Mouse (Mus musculus): ENCODE results near the gene C1rb. TPM values are rescaled to one million over a fixed set of nuclear protein-coding genes. Genes with fewer than 3 reads are reported as not detected.

Gene C1rb
- total and polyA plus RNA-seq, 2 experiments from 2014 or later, result not detected

- WGBS, result 94% methylated on average over 1 of the region's 1 CpGs
Measured at GRCm38 (mm10) chr6:124582231-124582630, 12.1 kb downstream of the C1rb start.

GRCm38 (mm10) chr6:124584935-124585334, 14.8 kb downstream of the C1rb start:
- no peaks in the 10 kb centered on the region for H3K36me3 ChIP-seq (ENCODE audit: insufficient read depth)
- no peak overlapping the region for H3K9ac ChIP-seq
- no peak overlapping the region for H3K4me3 ChIP-seq (ENCODE audit: low read depth, low read length)
- H3K9me3 ChIP-seq (ENCODE audit: low read length), result no peaks in the 10 kb centered on the region
- no peaks in the 10 kb centered on the region for H3K27me3 ChIP-seq (ENCODE audit: insufficient read depth, low read length)
- H3K4me1 ChIP-seq (ENCODE audit: insufficient read depth), result no peaks in the 10 kb centered on the region
- no peak for TF ChIP-seq CTCF (IDR thresholded peaks at IDR 0.05; ENCODE audit: low read depth)
- no peak for DNase-seq
- no peak overlapping the region for H3K4me2 ChIP-seq (ENCODE audit: low read depth)
- no peak overlapping the region for H3K27ac ChIP-seq (ENCODE audit: low read depth, low read length)
- ATAC-seq, result no peak
- WGBS, result 66% methylated on average over 3 of the region's 3 CpGs

More at GRCm38 (mm10) chr6:124582231-124582630, 12.1 kb downstream of the C1rb start:
- DNase-seq, result no peak
- no peak for ATAC-seq
- Histone ChIP-seq H3K9ac (no peak overlapping the region), H3K27me3 (ENCODE audit: insufficient read depth, low read length) (no peaks in the 10 kb centered on the region), H3K4me2 (ENCODE audit: low read depth) (no peak overlapping the region), H3K9me3 (ENCODE audit: low read length) (no peaks in the 10 kb centered on the region), H3K36me3 (ENCODE audit: insufficient read depth) (no peaks in the 10 kb centered on the region), H3K4me3 (ENCODE audit: low read depth, low read length) (no peak overlapping the region), H3K27ac (ENCODE audit: low read depth, low read length) (no peak overlapping the region), H3K4me1 (ENCODE audit: insufficient read depth) (no peaks in the 10 kb centered on the region)
- TF ChIP-seq CTCF (IDR thresholded peaks at IDR 0.05; ENCODE audit: low read depth), result no peak

- no peaks in the 10 kb centered on the region for H3K36me3 ChIP-seq (ENCODE audit: insufficient read depth)
- H3K4me2 ChIP-seq (ENCODE audit: low read depth), result no peak overlapping the region
- no peak overlapping the region for H3K4me3 ChIP-seq (ENCODE audit: low read depth, low read length)
- no peaks in the 10 kb centered on the region for H3K9me3 ChIP-seq (ENCODE audit: low read length)
- no peak for TF ChIP-seq CTCF (IDR thresholded peaks at IDR 0.05; ENCODE audit: low read depth)
- WGBS, result 76% methylated on average over 3 of the region's 3 CpGs
- H3K27ac ChIP-seq (ENCODE audit: low read depth, low read length), result no peak overlapping the region
- no peak for DNase-seq
- no peak for ATAC-seq
- H3K9ac ChIP-seq, result no peak overlapping the region
- H3K4me1 ChIP-seq (ENCODE audit: insufficient read depth), result no peaks in the 10 kb centered on the region
- H3K27me3 ChIP-seq (ENCODE audit: insufficient read depth, low read length), result no peaks in the 10 kb centered on the region
Measured at GRCm38 (mm10) chr6:124585761-124586160, 15.7 kb downstream of the C1rb start.

- Histone ChIP-seq H3K36me3 (ENCODE audit: insufficient read depth) (no peaks in the 10 kb centered on the region), H3K4me1 (ENCODE audit: insufficient read depth) (no peaks in the 10 kb centered on the region), H3K27ac (ENCODE audit: low read depth, low read length) (no peak overlapping the region), H3K9ac (no peak overlapping the region), H3K9me3 (ENCODE audit: low read length) (no peaks in the 10 kb centered on the region), H3K4me3 (ENCODE audit: low read depth, low read length) (no peak overlapping the region), H3K4me2 (ENCODE audit: low read depth) (no peak overlapping the region), H3K27me3 (ENCODE audit: insufficient read depth, low read length) (no peaks in the 10 kb centered on the region)
- DNase-seq (no peak), ATAC-seq (no peak)
- TF ChIP-seq CTCF (IDR thresholded peaks at IDR 0.05; ENCODE audit: low read depth), result no peak
- 70% methylated on average over 4 of the region's 4 CpGs for WGBS
Measured at GRCm38 (mm10) chr6:124586266-124586665, 16.2 kb downstream of the C1rb start.

- DNase-seq, result no peak
Measured at GRCm38 (mm10) chr6:124588771-124589170, 18.7 kb downstream of the C1rb start.

GRCm38 (mm10) chr6:124592186-124592700, 22.1 kb downstream of the C1rb start:
- no peak for TF ChIP-seq CTCF (IDR thresholded peaks at IDR 0.05; ENCODE audit: low read depth)
- no peaks in the 10 kb centered on the region for H3K4me1 ChIP-seq (ENCODE audit: insufficient read depth)
- no peaks in the 10 kb centered on the region for H3K9me3 ChIP-seq (ENCODE audit: low read length)
- H3K4me3 ChIP-seq (ENCODE audit: low read depth, low read length), result no peak overlapping the region
- no peak overlapping the region for H3K4me2 ChIP-seq (ENCODE audit: low read depth)
- no peak overlapping the region for H3K9ac ChIP-seq
- WGBS, result 59% methylated on average over 4 of the region's 4 CpGs
- ATAC-seq (no peak), DNase-seq (peak; percentile 0)
- no peaks in the 10 kb centered on the region for H3K27me3 ChIP-seq (ENCODE audit: insufficient read depth, low read length)
- H3K27ac ChIP-seq (ENCODE audit: low read depth, low read length), result no peak overlapping the region
- no peaks in the 10 kb centered on the region for H3K36me3 ChIP-seq (ENCODE audit: insufficient read depth)

More at GRCm38 (mm10) chr6:124588771-124589170, 18.7 kb downstream of the C1rb start:
- Histone ChIP-seq H3K9me3 (ENCODE audit: low read length) (no peaks in the 10 kb centered on the region), H3K4me2 (ENCODE audit: low read depth) (no peak overlapping the region), H3K9ac (no peak overlapping the region), H3K4me1 (ENCODE audit: insufficient read depth) (no peaks in the 10 kb centered on the region), H3K36me3 (ENCODE audit: insufficient read depth) (no peaks in the 10 kb centered on the region), H3K27ac (ENCODE audit: low read depth, low read length) (no peak overlapping the region), H3K4me3 (ENCODE audit: low read depth, low read length) (no peak overlapping the region), H3K27me3 (ENCODE audit: insufficient read depth, low read length) (no peaks in the 10 kb centered on the region)
- TF ChIP-seq CTCF (IDR thresholded peaks at IDR 0.05; ENCODE audit: low read depth), result no peak
- no peak for ATAC-seq

- DNase-seq (no peak), ATAC-seq (no peak)
- no peaks in the 10 kb centered on the region for H3K36me3 ChIP-seq (ENCODE audit: insufficient read depth)
- no peak overlapping the region for H3K27ac ChIP-seq (ENCODE audit: low read depth, low read length)
- H3K27me3 ChIP-seq (ENCODE audit: insufficient read depth, low read length), result no peaks in the 10 kb centered on the region
- no peak overlapping the region for H3K9ac ChIP-seq
- H3K4me2 ChIP-seq (ENCODE audit: low read depth), result no peak overlapping the region
- H3K4me3 ChIP-seq (ENCODE audit: low read depth, low read length), result no peak overlapping the region
- TF ChIP-seq CTCF (IDR thresholded peaks at IDR 0.05; ENCODE audit: low read depth), result no peak
- WGBS, result 82% methylated on average over 8 of the region's 8 CpGs
- no peaks in the 10 kb centered on the region for H3K9me3 ChIP-seq (ENCODE audit: low read length)
- no peaks in the 10 kb centered on the region for H3K4me1 ChIP-seq (ENCODE audit: insufficient read depth)
Measured at GRCm38 (mm10) chr6:124593121-124593520, 23.0 kb downstream of the C1rb start.
